Mouse (Mus musculus) small intestine, adult 2 months (tissue): Measurements from ENCODE around the gene Gm45713.

Experiments
- CTCF ChIP-seq: fragments of 200-500 bp; IDR thresholded peaks from 2 replicates; pipeline ENCODE4 v1.5.1; 2012; ENCODE audit warnings: low read depth, mild to moderate bottlenecking, control low read depth, inconsistent platforms, low read length, moderate library complexity, mixed read lengths; ENCODE audit not compliant: insufficient replicate concordance, insufficient read length; ENCODE audit errors: extremely low read depth
- POLR2A ChIP-seq: fragments of 200-500 bp; IDR thresholded peaks from 2 replicates; pipeline ENCODE4 v1.6.1; 2012; ENCODE audit warnings: low read depth, mild to moderate bottlenecking, control low read depth, inconsistent platforms, low read length, moderate library complexity

- TF ChIP-seq POLR2A: 0 out of 2 replicates have a peak, but pooled peaks have one; percentile 25
- TF ChIP-seq CTCF: no peak
These were observed 14.1 kb downstream of the Gm45713 start for GRCm38 (mm10) chr7:45121966-45122365.
